Mouse (Mus musculus): ENCODE data around the gene Fcrl5.

The Fcrl5 gene

DNA sequence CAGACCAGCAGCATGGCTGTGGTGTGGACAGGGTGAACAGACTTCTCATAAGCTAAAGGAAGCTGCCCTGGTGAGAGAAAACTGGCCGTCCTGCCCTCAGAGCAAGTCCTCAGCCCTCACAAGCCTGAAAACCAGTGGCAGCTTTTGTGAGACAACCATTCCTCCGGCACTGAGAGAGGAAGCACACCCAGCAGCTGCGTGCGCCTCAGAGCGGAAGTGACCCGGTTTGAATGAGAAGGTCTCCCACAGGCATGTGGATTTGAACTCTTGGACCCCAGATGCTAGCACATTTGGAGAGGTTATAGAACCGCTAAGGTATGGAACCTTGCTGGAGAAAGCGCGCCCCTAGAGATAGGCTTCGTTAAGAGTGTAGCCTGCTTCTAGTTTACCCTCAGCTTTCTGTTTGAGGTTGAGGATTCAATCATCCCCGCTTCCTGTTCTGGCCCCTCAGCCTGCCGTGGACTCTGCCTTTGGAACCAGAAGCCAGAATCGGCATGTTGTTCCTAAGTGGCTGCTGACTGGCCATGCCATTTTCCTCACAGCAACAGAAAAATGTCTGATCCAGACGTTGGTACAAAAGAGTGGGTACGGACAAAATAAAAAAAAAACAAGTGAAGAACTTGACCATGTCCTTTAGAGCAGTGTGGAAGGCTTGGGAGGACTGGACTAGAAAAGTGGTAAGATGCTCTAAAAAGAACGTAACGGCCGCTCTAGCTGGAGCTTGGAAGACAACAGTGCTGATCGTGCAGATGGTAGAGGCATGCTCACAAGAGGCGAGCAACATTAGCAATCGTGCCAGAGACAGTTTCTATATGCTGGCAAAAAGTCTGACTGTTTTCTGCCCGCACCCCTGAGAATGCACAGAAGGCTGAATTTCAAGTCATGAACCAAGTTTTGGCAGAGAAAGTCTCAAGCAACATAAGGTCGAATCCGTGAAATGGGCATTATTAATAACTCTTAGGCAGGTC is 64.8 kb downstream of the Fcrl5 start:
- no peak for DNase-seq (ENCODE audit: extremely low read depth, low read depth, low spot score)

- no peak for DNase-seq (ENCODE audit: extremely low read depth, low read depth, low spot score)
Measured at GRCm38 (mm10) chr3:87501151-87501550, 65.6 kb downstream of the Fcrl5 start.

- DNase-seq (ENCODE audit: extremely low read depth, low read depth, low spot score) = no peak
Measured at GRCm38 (mm10) chr3:87502771-87503170, 67.2 kb downstream of the Fcrl5 start.

GRCm38 (mm10) chr3:87504330-87504729 is 68.8 kb downstream of the Fcrl5 start:
- no peak for DNase-seq (ENCODE audit: extremely low read depth, low read depth, low spot score)

- no peak for DNase-seq (ENCODE audit: extremely low read depth, low read depth, low spot score)
Measured at GRCm38 (mm10) chr3:87504749-87505425, 69.3 kb downstream of the Fcrl5 start.

DNA sequence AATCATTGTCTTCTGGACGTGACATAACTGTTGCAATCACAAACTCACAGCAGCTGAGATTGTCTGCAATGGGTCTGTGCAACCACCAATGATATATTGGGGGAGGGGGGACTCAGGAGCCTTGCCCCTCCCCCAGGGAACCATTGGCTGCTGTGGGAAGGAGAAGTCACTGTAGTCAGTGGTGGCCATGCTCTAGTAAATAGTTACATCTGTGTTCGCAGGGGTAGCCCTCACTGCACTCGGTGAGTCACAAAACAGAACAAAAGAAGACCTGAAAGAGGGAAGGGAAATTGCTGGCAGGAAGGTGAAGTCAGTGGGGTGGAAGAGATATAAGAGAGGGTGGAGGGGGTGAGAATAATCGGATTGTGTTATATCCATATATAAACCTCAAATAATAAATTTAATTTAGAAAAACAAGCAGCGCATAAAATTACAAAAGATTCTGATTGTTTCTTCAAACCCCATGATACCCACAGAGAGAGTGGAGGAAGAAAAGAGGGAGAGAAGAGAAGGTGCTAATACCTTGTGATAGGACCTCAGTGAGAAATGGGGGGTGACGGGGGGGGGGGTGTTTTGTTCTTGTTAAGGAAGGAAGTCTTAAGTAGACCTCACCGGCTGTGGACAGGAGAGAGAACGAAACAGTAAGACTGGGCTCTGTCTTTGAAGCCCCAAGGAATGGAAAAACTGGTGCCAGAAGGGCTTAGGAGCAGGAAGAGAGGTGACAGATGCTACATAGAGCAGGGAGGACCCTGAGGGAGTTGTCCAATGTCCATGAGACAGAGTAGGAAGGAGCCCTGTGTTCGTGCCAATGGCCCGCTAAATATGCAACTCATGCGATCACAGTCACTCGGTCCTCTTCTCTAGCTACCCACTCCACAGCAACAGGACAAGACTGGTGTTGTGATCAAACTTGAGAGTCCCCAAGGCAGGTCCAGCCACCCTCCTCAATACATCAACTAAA is 71.2 kb downstream of the Fcrl5 start:
- no peak for DNase-seq (ENCODE audit: extremely low read depth, low read depth, low spot score)

DNA sequence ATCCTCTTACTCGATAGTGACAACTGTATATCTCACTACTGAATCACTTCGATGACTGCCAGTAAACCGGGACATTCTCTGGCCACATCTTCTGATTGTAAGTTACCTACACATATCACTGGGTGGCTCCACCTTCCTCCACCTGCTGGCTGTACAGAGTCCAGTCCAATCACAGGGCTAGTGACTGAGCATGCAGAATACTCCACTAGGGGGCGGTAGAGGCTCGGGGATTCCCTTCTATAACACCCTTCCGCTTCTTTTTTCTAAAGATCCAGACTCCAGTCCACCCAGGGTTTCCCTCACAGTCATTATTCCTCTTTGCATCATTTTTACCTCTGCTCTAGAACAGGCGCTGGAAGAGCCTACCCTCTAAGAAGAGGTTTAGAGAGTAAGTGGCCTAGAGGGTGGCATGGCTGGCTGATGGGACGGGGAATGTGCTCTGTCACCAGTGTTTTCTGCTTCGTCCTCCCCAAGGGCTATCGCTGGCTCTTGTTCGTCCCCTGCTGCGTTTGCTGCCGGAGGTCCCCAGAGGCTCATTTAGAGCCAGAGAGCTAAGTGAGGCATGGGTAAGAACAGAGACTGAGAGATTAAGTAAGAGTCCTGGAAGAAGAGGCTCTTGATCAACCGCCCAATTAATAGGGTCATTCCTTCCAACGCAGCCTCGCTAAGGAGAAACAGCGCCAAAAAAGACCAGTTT is 72.8 kb downstream of the Fcrl5 start:
- DNase-seq (ENCODE audit: extremely low read depth, low read depth, low spot score) = no peak

GRCm38 (mm10) chr3:87509061-87509460 is 73.5 kb downstream of the Fcrl5 start:
- no peak for DNase-seq (ENCODE audit: extremely low read depth, low read depth, low spot score)

DNA sequence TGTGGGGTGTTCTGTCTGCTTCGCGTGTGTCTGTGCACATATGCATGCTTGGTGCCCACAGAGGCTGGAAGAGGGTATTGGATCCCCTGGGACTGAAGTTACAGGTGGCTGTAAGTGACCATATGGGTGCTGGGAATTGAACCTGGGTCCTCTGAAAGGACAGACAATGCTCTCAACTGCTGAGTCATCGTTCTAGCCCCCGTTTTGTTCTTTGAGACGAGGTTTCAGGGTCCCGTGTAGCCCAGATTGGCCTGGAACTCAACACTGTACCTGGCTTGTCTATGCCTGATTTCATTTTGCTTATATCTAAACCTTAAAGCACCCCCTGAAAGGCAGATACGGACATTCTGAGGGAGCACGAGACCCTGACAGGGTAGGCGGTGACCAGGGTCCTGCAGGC is 75.3 kb downstream of the Fcrl5 start:
- DNase-seq (ENCODE audit: extremely low read depth, low read depth, low spot score) = no peak

DNA sequence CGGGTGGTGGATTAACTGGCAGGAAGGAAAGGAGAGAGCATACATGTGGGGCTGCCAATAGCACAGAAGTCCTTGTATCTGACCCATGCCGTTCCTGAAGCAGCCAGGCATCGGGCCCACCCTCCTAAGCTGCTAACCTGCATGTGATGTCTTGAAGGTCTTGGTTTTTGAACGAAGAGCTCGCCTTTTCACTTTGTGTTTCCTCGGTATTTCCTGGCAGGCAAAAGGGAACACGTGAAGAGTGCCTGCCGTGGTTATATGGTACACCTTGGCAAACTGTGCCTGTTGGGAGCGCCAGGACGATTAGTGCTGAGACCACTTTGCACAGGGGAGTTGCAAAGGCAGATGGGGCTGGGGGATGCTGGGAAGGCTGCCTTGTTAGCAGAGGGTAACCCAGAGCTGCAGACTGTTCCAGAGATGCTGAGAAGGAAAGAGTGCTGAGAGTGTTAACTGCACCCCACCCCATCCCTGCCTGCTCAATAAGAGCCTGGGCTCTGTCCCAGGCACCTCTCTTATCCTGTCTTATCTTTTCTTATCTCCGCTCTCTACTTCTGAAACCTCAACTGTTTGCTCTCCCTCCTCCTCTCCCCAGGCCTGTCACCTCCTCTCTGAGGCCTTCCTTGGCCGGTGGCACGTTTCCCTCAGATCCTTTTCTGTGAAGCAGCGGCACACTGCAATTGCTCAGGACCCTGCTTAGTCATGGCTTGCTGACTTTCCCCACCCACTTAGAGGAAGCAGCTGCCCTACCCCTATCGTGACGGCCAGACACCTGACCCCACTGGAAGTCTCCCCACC is 76.6 kb downstream of the Fcrl5 start:
- DNase-seq (ENCODE audit: extremely low read depth, low read depth, low spot score) = no peak

- DNase-seq (ENCODE audit: extremely low read depth, low read depth, low spot score) = no peak
Measured at GRCm38 (mm10) chr3:87515567-87516081, 80.1 kb downstream of the Fcrl5 start.

- DNase-seq (ENCODE audit: extremely low read depth, low read depth, low spot score) = no peak
Measured at GRCm38 (mm10) chr3:87518425-87518824, 82.9 kb downstream of the Fcrl5 start.

GRCm38 (mm10) chr3:87521126-87521525 is 85.6 kb downstream of the Fcrl5 start:
- DNase-seq (ENCODE audit: extremely low read depth, low read depth, low spot score) = no peak

GRCm38 (mm10) chr3:87521833-87522232 is 86.3 kb downstream of the Fcrl5 start:
- no peak for DNase-seq (ENCODE audit: extremely low read depth, low read depth, low spot score)

- no peak for DNase-seq (ENCODE audit: extremely low read depth, low read depth, low spot score)
Measured at GRCm38 (mm10) chr3:87523701-87524100, 88.1 kb downstream of the Fcrl5 start.

GRCm38 (mm10) chr3:87525043-87525836 is 89.7 kb downstream of the Fcrl5 start, which contains the start of gene Etv3:
Gene Etv3, plus strand, starts transcription at chr3:87525407.
- no peak for DNase-seq (ENCODE audit: extremely low read depth, low read depth, low spot score)

DNA sequence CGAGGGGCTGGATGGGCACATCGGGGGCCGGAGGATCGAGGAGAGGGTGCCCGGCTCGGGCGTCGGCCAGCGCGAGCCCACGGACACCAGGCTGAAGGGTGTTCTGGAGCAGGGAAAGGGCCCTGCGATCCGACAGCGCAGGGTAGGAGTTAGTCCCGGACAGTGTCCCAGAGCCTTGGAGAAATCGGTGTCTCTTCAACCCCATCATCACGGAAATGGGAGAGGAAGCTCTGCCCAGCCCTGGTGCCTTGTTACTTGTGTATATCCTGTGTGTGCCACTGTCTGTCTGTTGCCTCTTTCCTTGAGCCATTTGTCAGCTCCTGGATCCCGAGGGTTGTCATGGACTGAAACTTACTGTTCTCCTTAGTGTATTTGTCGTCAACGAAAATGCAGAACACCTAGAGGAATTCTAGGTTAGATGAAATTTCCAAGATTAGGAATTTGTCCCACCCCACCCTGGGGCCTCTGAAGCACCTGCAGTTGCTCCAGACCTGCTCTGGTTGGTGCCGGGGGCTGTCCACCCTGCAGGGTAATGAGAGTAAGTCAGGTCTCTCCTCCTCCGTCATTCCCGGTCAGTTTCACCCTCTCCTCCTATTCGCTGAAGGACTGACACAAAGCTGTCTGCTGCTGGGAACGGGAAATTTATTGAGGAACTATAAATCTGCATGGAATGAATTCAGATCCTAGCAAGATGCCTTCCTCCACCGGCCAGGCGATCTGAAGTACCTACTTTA is 90.4 kb downstream of the Fcrl5 start:
- no peak for DNase-seq (ENCODE audit: extremely low read depth, low read depth, low spot score)

- no peak for DNase-seq (ENCODE audit: extremely low read depth, low read depth, low spot score)
Measured at GRCm38 (mm10) chr3:87527139-87527538, 91.6 kb downstream of the Fcrl5 start.
